Mouse (Mus musculus) stomach, embryonic 14.5 days (tissue): ENCODE results near the gene Msh5. TPM values are rescaled to one million over a fixed set of nuclear protein-coding genes. Genes with fewer than 3 reads are reported as not detected.

ENCODE experiments used
- ATAC-seq: fragments of 200-750 bp; cut with Nextera tagmentation; 2 replicates; pipeline ENCODE4 v1.8.0; 2017; ENCODE audit warnings: low read depth, moderate TSS enrichment; ENCODE audit not compliant: insufficient number of reproducible peaks, insufficient read depth, low FRiP score
- H3K27ac ChIP-seq: fragments of 300-500 bp; sonication (generic); 2 replicates; pipeline ENCODE4 v1.5.1; 2014; ENCODE audit warnings: mild to moderate bottlenecking, low read length, moderate library complexity, mixed read lengths
- H3K27me3 ChIP-seq: fragments of 300-500 bp; sonication (generic); 2 replicates; pipeline ENCODE4 v1.6.1; 2014; ENCODE audit warnings: low read length, control low read depth, mixed read lengths; ENCODE audit not compliant: control insufficient read depth, insufficient read depth
- H3K36me3 ChIP-seq: fragments of 300-500 bp; sonication (generic); 2 replicates; pipeline ENCODE4 v1.6.1; 2014; ENCODE audit warnings: mild to moderate bottlenecking, control low read depth, low read length, moderate library complexity, mixed read lengths; ENCODE audit not compliant: control insufficient read depth, insufficient read depth
- H3K4me1 ChIP-seq: fragments of 300-500 bp; sonication (generic); 2 replicates; pipeline ENCODE4 v1.6.1; 2014; ENCODE audit warnings: low read length, control low read depth, mixed read lengths; ENCODE audit not compliant: control insufficient read depth, insufficient read depth
- H3K4me2 ChIP-seq: fragments of 300-500 bp; sonication (generic); replicated peaks from 2 replicates; pipeline ENCODE4 v1.6.1; 2014; ENCODE audit warnings: low read depth, low read length, control low read depth
- H3K4me3 ChIP-seq: fragments of 300-500 bp; sonication (generic); 2 replicates; pipeline ENCODE4 v1.5.1; 2014; ENCODE audit warnings: low read depth, low read length, control low read depth
- H3K9ac ChIP-seq: fragments of 300-500 bp; sonication (generic); replicated peaks from 2 replicates; pipeline ENCODE4 v1.6.1; 2014; ENCODE audit warnings: low read depth, mild to moderate bottlenecking, control low read depth, low read length, moderate library complexity, mixed read lengths
- H3K9me3 ChIP-seq: fragments of 300-500 bp; sonication (generic); 2 replicates; pipeline ENCODE4 v1.6.1; 2016; ENCODE audit warnings: low read depth, low read length, control low read depth; ENCODE audit not compliant: control insufficient read depth
- WGBS: fragments of 180-500 bp; shearing (Covaris S2); extraction: QIAGEN DNeasy Blood & Tissue Kit; methylation state at CpG from one replicate; pipeline ENCODE4 v1.1.7; 2014; 5-methylcytosine and 5-hydroxymethylcytosine counted together
- polyA plus RNA-seq: library from polyadenylated mRNA; unstranded; fragments of >200 nt; fragmentation: Nextera tagmentation; extraction: Ambion mirVana; gene quantifications from 2 replicates; pipeline ENCODE4 v1.2.1, GENCODE M21; 2014

Msh5 gene
- polyA plus RNA-seq, 1 experiment from 2014 or later, result 3.8 TPM

DNA sequence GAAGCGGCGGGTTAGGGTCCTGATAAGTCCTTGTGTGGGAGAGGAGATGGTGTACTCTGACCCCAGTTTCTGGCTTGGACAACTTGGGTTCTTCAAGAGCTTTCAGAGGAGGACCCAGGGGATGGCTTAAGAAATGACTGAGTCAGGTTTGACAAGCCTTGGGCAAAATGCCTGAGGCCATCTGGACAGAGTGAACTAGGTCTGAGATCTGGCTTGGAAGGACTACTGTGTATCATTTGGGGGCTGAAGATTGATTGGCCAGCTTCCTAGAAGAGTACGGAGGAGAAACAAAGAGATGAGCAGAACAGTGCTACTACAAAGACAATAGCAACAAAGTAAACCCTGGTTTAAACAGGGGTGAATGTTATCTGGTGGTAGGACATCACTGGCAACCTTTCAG is 16.9 kb upstream of the Msh5 start:
- no peaks in the 10 kb centered on the region for H3K9me3 ChIP-seq
- no peak overlapping the region for H3K27ac ChIP-seq
- peaks cover 17% of the 10 kb centered on the region for H3K36me3 ChIP-seq
- no peak for ATAC-seq
- WGBS, result 78% methylated on average over 3 of the region's 3 CpGs
- no peak overlapping the region for H3K9ac ChIP-seq
- H3K4me2 ChIP-seq, result no peak overlapping the region
- no peak overlapping the region for H3K4me3 ChIP-seq
- no peaks in the 10 kb centered on the region for H3K27me3 ChIP-seq
- H3K4me1 ChIP-seq, result peaks cover 28% of the 10 kb centered on the region

DNA sequence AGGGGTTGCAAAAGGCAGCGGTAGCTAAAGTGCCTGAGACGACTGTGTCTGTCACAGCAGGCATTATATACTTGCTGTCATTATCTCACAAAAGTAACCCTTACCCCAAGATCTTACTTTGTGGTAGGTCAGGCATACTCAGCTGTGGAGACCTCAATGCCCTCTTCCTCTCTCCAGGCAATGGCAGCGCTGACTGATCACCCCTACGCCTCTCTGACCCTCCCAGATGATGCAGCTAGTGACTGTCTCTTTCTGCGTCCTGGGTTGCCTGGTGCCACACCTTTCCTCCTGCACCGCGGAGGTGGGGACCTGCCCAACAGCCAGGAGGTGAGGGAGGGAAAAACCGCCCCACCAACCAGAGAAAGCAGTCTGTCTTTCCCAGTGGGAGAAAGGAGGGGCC is 14.8 kb upstream of the Msh5 start:
- H3K9me3 ChIP-seq, result no peaks in the 10 kb centered on the region
- no peak overlapping the region for H3K4me2 ChIP-seq
- H3K27ac ChIP-seq, result peak overlapping the region; percentile 33; the same call in 1 of the 2 replicates
- WGBS, result 69% methylated on average over 8 of the region's 8 CpGs
- peaks cover 34% of the 10 kb centered on the region for H3K36me3 ChIP-seq
- H3K27me3 ChIP-seq, result no peaks in the 10 kb centered on the region
- H3K9ac ChIP-seq, result no peak overlapping the region
- ATAC-seq, result no peak
- H3K4me1 ChIP-seq, result peaks cover 28% of the 10 kb centered on the region
- no peak overlapping the region for H3K4me3 ChIP-seq

DNA sequence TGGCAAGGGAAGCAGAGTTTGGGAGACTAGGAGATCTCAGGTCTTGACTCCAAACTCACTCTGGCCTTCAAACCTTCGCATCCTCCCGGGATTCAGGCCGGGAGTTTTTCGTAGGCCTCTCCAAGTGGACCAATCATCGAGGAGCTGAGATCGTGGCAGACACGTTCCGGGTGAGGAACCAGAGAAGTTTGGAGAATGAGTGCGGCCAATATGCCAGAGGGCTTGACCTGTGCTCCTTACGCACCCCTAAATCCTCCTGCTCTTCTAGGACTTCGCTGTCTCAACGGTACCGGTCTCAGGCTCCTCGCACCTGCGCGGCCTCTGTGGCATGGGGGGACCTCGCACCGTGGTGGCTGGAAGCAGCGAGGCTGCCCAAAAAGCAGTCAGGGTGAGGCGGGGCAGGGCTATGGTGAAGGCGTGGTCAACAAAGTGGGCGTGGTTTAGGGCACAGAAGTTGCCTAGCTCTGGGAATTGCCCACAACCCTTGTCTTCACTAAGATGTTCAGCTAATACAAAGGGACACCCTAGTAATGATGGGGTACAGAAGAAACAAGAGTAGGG is 14.3 kb upstream of the Msh5 start:
- Histone ChIP-seq H3K9me3 (no peaks in the 10 kb centered on the region), H3K4me2 (peak overlapping the region; percentile 88), H3K27me3 (no peaks in the 10 kb centered on the region), H3K36me3 (peaks cover 39% of the 10 kb centered on the region), H3K9ac (peak overlapping the region; percentile 83; the same call in 1 of the 2 replicates), H3K27ac (no peak overlapping the region), H3K4me3 (peak overlapping the region; percentile 87), H3K4me1 (peaks cover 26% of the 10 kb centered on the region)
- WGBS, result 55% methylated on average over 22 of the region's 22 CpGs
- ATAC-seq, result no peak

DNA sequence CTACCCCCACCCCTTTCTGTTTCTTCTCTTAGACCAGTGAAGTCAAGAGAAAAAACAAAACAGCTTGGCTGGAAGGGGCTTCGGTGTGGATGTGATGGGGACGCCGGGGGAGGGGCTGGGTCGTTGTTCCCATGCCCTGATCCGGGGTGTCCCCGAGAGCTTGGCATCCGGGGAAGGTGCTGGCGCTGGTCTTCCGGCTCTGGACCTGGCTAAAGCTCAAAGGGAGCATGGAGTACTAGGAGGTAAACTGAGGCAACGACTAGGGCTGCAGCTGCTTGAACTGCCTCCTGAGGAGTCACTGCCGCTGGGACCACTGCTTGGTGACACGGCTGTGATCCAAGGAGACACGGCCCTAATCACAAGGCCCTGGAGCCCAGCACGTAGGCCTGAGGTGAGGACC is 13.5 kb upstream of the Msh5 start:
- H3K27ac ChIP-seq, result peak overlapping the region; percentile 93; the same call in 1 of the 2 replicates
- no peak for ATAC-seq
- H3K9me3 ChIP-seq, result no peaks in the 10 kb centered on the region
- H3K4me1 ChIP-seq, result peaks cover 19% of the 10 kb centered on the region; the same call in 1 of the 2 replicates
- H3K4me2 ChIP-seq, result peak overlapping the region; percentile 88
- peak overlapping the region; percentile 87 for H3K4me3 ChIP-seq
- no peaks in the 10 kb centered on the region for H3K27me3 ChIP-seq
- H3K36me3 ChIP-seq, result peaks cover 47% of the 10 kb centered on the region
- peak overlapping the region; percentile 83 for H3K9ac ChIP-seq
- WGBS, result 31% methylated on average over 14 of the region's 14 CpGs

DNA sequence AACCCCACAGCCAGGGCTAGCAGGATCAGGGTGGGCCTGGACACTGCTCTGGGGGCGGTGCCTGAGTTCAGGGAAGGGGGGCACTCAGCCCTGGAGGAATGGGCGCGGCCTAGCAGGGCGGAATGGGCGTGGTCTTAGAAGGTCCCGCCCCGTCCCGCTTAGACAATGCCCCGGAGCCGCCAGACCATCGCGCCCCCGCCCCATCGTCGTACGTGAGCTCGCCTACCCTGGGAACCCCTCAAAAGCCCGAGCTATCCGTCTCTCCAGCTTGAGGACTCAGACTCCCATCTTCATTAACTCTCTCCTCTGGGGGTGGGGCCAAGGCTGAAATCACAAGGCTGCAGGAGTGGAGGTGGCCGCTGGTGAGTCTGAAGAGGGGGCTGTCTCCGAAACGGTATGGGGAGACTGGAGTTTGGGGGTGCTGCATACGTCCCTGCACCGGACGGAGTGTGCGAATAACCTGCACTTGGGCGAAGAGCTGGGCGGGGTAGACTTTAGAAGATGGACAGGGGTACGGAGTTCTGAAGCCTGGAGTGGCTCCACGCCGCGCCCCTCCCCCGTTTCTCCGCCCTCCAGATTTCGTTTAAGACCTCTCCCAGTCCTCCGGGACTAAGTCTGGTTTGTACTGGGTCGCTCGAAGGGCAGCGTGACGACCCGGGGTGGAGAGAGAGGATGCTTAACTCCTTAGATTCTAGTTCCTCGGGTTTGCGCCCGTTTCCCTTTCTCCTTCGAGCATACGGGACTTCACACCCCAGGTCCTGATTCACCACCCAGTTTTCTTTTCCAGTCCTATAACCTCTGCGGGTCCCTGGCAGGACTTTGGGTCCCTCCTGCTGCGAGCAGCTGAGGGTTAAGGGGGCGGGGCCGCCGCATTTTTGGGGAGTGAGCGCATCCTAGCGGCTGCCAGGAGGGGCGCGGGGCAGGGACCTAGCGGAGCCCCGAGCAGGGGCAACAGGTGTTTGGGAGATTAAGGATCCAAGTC is 12.7 kb upstream of the Msh5 start, which contains the start of gene Ddah2:
Ddah2 (plus strand) TSS at position 125 of the 982 bp plus-strand sequence.
- Histone ChIP-seq H3K27me3 (no peaks in the 10 kb centered on the region), H3K9me3 (no peaks in the 10 kb centered on the region), H3K4me1 (peaks cover 16% of the 10 kb centered on the region; the same call in 1 of the 2 replicates), H3K4me3 (peak within 1 kb of the TSS; percentile 87), H3K9ac (peak within 1 kb of the TSS; percentile 83), H3K36me3 (peaks cover 54% of the 10 kb centered on the region), H3K27ac (peak within 1 kb of the TSS; percentile 93), H3K4me2 (peak within 1 kb of the TSS; percentile 88)
- ATAC-seq, result peak; percentile 89
- WGBS, result under 1% methylated on average over 57 of the region's 57 CpGs

DNA sequence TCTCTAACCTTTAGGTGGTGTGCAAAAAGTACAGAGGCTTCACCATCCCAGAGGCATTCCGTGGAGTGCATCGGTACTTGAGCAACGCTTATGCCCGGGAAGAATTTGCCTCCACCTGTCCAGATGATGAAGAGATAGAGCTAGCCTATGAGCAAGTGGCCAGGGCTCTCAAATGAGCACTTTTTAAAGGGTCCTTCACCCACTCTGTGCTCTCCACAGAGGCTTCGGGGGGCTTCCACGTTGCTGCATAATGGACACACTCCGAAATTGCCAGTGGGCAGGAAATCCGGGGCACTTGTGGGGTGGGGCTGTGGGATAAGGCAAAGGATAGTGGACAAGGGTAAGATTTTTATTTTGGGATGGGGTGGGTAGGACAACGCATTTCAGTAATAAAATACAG is 11.8 kb upstream of the Msh5 start:
- no peak for ATAC-seq
- H3K4me3 ChIP-seq, result no peak overlapping the region
- H3K36me3 ChIP-seq, result peaks cover 62% of the 10 kb centered on the region
- peak overlapping the region; percentile 88; the same call in 1 of the 2 replicates for H3K4me2 ChIP-seq
- no peak overlapping the region for H3K27ac ChIP-seq
- H3K27me3 ChIP-seq, result no peaks in the 10 kb centered on the region
- H3K9me3 ChIP-seq, result no peaks in the 10 kb centered on the region
- peaks cover 13% of the 10 kb centered on the region; the same call in 1 of the 2 replicates for H3K4me1 ChIP-seq
- no peak overlapping the region for H3K9ac ChIP-seq
- WGBS, result 46% methylated on average over 9 of the region's 9 CpGs

DNA sequence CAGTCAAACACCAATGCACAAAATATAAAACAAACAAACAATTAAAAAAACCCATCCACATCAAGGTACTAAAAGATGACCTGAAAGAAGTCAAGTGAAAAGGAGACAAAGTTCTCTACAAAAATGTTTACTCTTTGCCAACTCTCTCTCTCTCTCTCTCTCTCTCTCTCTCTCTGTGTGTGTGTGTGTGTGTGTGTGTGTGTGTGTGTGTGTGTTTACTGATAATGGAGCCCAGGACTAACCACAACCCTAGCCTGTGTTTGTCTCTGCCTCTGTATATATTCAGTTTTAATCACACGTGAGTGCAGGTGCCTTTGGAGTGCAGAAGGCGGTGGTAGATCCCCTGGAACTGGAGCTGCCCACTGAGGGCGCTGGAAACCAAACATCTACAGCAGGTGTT is 10.5 kb upstream of the Msh5 start:
- H3K9me3 ChIP-seq, result no peaks in the 10 kb centered on the region
- 67% methylated on average over 3 of the region's 3 CpGs for WGBS
- no peak for ATAC-seq
- no peak overlapping the region for H3K4me2 ChIP-seq
- no peak overlapping the region for H3K4me3 ChIP-seq
- H3K4me1 ChIP-seq, result peaks cover 21% of the 10 kb centered on the region; the same call in 1 of the 2 replicates
- peaks cover 74% of the 10 kb centered on the region for H3K36me3 ChIP-seq
- no peaks in the 10 kb centered on the region for H3K27me3 ChIP-seq
- no peak overlapping the region for H3K27ac ChIP-seq
- no peak overlapping the region for H3K9ac ChIP-seq

DNA sequence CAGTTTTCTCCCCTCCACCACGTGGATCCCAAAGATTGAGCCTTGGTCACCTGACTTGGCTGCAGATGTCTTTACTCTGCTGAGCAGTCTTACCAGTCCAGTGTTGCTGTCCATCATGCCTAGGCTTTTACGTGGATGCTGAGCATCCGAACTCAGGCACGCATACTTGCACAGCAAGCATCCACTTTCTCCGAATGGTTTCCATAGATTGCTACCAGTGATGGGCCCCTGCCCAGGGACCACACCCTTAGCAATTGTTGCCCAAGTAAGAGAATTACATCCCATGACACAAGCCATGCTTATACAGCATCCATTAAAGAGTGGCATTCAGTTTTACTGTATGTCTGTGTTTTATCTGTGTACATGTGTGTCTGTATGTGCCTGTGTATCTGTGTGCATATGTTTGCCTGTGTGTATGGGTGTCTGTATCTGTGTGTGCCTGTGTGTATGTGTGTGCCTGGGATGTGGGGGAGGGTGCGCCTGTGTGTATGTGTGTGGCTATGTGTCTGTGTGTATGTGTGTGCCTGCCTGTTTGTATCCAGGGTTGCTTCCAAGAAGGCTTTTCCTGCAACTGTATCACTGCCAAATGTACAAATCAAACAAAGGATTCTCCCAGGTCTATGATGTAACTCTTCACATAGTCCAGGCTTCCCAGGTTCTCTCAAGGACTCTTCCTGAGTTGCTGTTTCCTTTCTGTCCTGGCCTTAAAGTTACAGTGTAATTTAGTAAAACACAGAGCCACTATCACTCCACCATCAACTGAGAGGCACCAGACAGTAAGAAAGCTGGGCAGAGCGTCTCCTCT is 9.3 kb upstream of the Msh5 start:
- Histone ChIP-seq H3K9ac (no peak overlapping the region), H3K4me3 (no peak overlapping the region), H3K27me3 (no peaks in the 10 kb centered on the region), H3K9me3 (no peaks in the 10 kb centered on the region), H3K36me3 (peaks cover 63% of the 10 kb centered on the region), H3K27ac (no peak overlapping the region), H3K4me2 (no peak overlapping the region), H3K4me1 (peaks cover 20% of the 10 kb centered on the region; the same call in 1 of the 2 replicates)
- 95% methylated on average over 7 of the region's 7 CpGs for WGBS
- ATAC-seq, result no peak
